Mouse (Mus musculus) G1E (cell line): ENCODE measurements around the gene 2310033P09Rik. TPM values are rescaled to one million over a fixed set of nuclear protein-coding genes. Genes with fewer than 3 reads are reported as not detected.

Experiments used
- ATAC-seq: 2 replicates; pipeline ENCODE4 v1.8.0; 2016; ENCODE audit warnings: mild to moderate bottlenecking; ENCODE audit not compliant: insufficient number of reproducible peaks, poor library complexity, low FRiP score, severe bottlenecking; ENCODE audit errors: extremely low read depth
- DNase-seq: peaks from one replicate; pipeline ENCODE4 v3.0.0; 2012; ENCODE audit warnings: low spot score
- H3K27me3 ChIP-seq: 2 replicates; pipeline ENCODE4 v1.6.1; 2012; ENCODE audit warnings: mild to moderate bottlenecking, low read length, inconsistent platforms; ENCODE audit not compliant: insufficient read depth
- H3K36me3 ChIP-seq: replicated peaks from 2 replicates; pipeline ENCODE3; 2012; ENCODE audit warnings: mild to moderate bottlenecking, inconsistent platforms
- H3K4me1 ChIP-seq: 2 replicates; pipeline ENCODE4 v1.6.1; 2012; ENCODE audit warnings: low read depth, low read length, inconsistent platforms, mixed read lengths; ENCODE audit not compliant: insufficient read depth
- H3K4me3 ChIP-seq: 2 replicates; pipeline ENCODE4 v1.5.1; 2012; ENCODE audit warnings: low read depth, mild to moderate bottlenecking, inconsistent platforms, low read length, moderate library complexity, mixed read lengths
- H3K9me3 ChIP-seq: replicated peaks from 2 replicates; pipeline ENCODE4 v1.6.1; 2012; ENCODE audit warnings: inconsistent platforms
- CTCF ChIP-seq: IDR thresholded peaks from 2 replicates; pipeline ENCODE4 v1.5.1; 2012; ENCODE audit warnings: low read depth, low read length, inconsistent platforms, mixed read lengths
- GATA1 ChIP-seq: IDR thresholded peaks from 2 replicates; pipeline ENCODE4 v1.6.1; 2012; ENCODE audit warnings: borderline replicate concordance, low read length, inconsistent platforms, mixed read lengths
- GATA2 ChIP-seq: IDR thresholded peaks from 2 replicates; pipeline ENCODE4 v1.6.1; 2012; ENCODE audit warnings: low read depth, low read length, inconsistent platforms, borderline replicate concordance
- POLR2AphosphoS5 ChIP-seq: IDR thresholded peaks from 2 replicates; pipeline ENCODE4 v1.6.1; 2012; ENCODE audit warnings: low read depth, low read length, inconsistent platforms; ENCODE audit not compliant: insufficient replicate concordance
- TAL1 ChIP-seq: conservative IDR thresholded peaks from 2 replicates; pipeline ENCODE4 v1.6.1; 2012; ENCODE audit warnings: low read depth, low read length, inconsistent platforms, mixed read lengths
- polyA plus RNA-seq: library from polyadenylated mRNA; stranded (reverse); fragments of >175 nt; gene quantifications from 2 replicates; pipeline ENCODE4 v1.2.3, GENCODE M21; 2012
- total RNA-seq, 2 experiments: library from RNA; stranded (forward) in 1 of 2; stranded (reverse) in 1 of 2; fragments of 200-1000 nt in 1 of 2; fragments of >200 nt in 1 of 2; fragmentation: Nextera tagmentation in 1 of 2; gene quantifications; 2 replicates each; pipeline ENCODE4 v1.2.3; 2014 to 2017

Gene 2310033P09Rik
- total and polyA plus RNA-seq, 3 experiments, result 9.0 to 37.3 (median 10.7) TPM

DNA sequence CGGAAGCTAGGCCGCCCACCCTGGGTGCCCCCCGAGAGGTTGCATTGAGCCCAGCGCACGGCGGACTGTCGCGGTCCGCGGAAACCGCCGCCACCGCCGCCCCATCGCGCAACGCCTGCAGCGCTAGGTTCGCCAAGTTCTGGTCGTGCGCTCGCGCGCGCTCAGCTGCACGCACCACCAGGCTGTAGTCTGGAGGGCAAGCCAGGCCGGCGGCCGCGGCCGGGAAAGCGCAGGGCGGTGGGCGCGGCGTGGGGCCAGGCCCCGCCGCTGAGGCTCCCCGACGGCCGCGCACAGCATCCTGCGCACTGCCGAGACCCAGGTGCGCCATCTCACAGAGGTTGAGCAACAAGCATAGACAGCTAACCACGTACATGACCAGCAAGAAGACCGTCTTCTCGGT, 31.6 kb upstream of the 2310033P09Rik start:
- Histone ChIP-seq H3K27me3 (peaks cover 20% of the 10 kb centered on the region), H3K9me3 (peaks cover 7% of the 10 kb centered on the region), H3K4me1 (peaks cover 15% of the 10 kb centered on the region), H3K4me3 (no peak overlapping the region), H3K36me3 (no peaks in the 10 kb centered on the region)
- TF ChIP-seq GATA1 (no peak), POLR2AphosphoS5 (no peak), CTCF (no peak), GATA2 (no peak), TAL1 (no peak)
- ATAC-seq (no peak), DNase-seq (no peak)

GRCm38 (mm10) chr11:59176921-59177320, 31.2 kb upstream of the 2310033P09Rik start:
- H3K36me3 ChIP-seq, result peaks cover 4% of the 10 kb centered on the region
- peaks cover 15% of the 10 kb centered on the region for H3K4me1 ChIP-seq
- DNase-seq (no peak), ATAC-seq (no peak)
- peaks cover 7% of the 10 kb centered on the region for H3K9me3 ChIP-seq
- no peak overlapping the region for H3K4me3 ChIP-seq
- TF ChIP-seq GATA1 (no peak), GATA2 (no peak)
- peaks cover 20% of the 10 kb centered on the region for H3K27me3 ChIP-seq

- ATAC-seq (no peak), DNase-seq (no peak)
- Histone ChIP-seq H3K4me1 (peaks cover 25% of the 10 kb centered on the region; the same call in 1 of the 2 replicates), H3K9me3 (no peaks in the 10 kb centered on the region), H3K27me3 (peaks cover 3% of the 10 kb centered on the region), H3K4me3 (no peak within 1 kb of the TSS), H3K36me3 (peaks cover 64% of the 10 kb centered on the region)
- no peak for TF ChIP-seq CTCF
- TF ChIP-seq GATA1, result no peak
- no peak for TF ChIP-seq TAL1
- TF ChIP-seq GATA2, result no peak
- no peak for TF ChIP-seq POLR2AphosphoS5
Observed at GRCm38 (mm10) chr11:59182864-59183331, 25.2 kb upstream of the 2310033P09Rik start, which contains the start of gene Gjc2. Gene Gjc2 (minus strand): TSS chr11:59183213.

DNA sequence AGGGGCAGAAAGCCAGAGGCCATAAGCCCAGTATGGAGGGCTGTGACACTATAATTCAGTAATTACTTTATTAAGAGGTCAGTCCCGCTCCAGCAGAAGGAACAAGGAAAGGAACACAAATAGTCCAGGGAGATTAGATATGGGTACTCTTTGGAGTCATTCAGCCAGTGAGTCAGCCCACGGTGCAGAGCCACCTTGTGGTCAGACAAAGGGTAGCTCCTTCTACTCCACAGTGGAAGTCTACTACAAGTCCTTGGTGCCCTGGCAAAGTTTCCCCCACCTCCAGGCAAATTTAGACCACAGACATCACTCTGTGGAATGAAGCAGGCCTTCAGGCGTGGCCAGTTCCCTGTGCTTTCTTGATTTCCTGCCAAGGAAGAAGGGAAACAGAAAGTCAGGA, 24.3 kb upstream of the 2310033P09Rik start:
- TF ChIP-seq GATA2 (no peak), POLR2AphosphoS5 (no peak), GATA1 (no peak), CTCF (peak; percentile 59), TAL1 (no peak)
- ATAC-seq (peak; percentile 40; the same call in 1 of the 2 replicates), DNase-seq (peak; percentile 51)
- Histone ChIP-seq H3K9me3 (no peaks in the 10 kb centered on the region), H3K36me3 (peaks cover 73% of the 10 kb centered on the region), H3K4me3 (no peak overlapping the region), H3K27me3 (peaks cover 2% of the 10 kb centered on the region; the same call in 1 of the 2 replicates), H3K4me1 (peaks cover 30% of the 10 kb centered on the region)

- ATAC-seq (no peak), DNase-seq (no peak)
- H3K4me1 ChIP-seq, result peaks cover 46% of the 10 kb centered on the region
- H3K9me3 ChIP-seq, result no peaks in the 10 kb centered on the region
- no peaks in the 10 kb centered on the region for H3K27me3 ChIP-seq
- peaks cover 88% of the 10 kb centered on the region for H3K36me3 ChIP-seq
- TF ChIP-seq POLR2AphosphoS5, result no peak
- TF ChIP-seq TAL1, result no peak
- TF ChIP-seq GATA2, result no peak
- no peak for TF ChIP-seq CTCF
- TF ChIP-seq GATA1, result no peak
- no peak overlapping the region for H3K4me3 ChIP-seq
Observed at GRCm38 (mm10) chr11:59185490-59185889, 22.6 kb upstream of the 2310033P09Rik start.

DNA sequence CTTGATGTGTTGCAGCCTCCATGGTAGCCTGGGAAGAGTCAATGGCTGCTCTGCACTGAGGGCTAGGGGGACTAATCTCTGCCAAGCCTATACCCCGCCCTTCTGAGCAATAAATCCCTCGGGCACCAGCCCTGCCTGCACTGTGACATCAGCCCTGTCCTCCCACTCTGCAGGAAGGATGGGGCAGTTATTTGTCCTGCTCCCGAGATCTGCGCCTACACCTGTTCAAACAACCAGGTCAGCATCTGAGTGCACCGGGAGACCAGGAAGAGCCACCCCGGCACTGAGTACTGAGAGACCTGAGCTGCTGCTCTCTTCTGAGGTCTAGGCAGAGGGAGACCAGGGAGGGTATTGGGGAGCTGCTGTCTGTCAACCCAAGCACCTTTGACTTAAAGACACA, 20.4 kb upstream of the 2310033P09Rik start:
- DNase-seq, result no peak
- peaks cover 50% of the 10 kb centered on the region for H3K4me1 ChIP-seq
- no peak for TF ChIP-seq GATA2
- TF ChIP-seq POLR2AphosphoS5, result no peak
- TF ChIP-seq TAL1, result no peak
- TF ChIP-seq GATA1, result no peak
- TF ChIP-seq CTCF, result no peak
- H3K9me3 ChIP-seq, result no peaks in the 10 kb centered on the region
- H3K36me3 ChIP-seq, result peaks cover 76% of the 10 kb centered on the region
- H3K4me3 ChIP-seq, result no peak overlapping the region
- no peaks in the 10 kb centered on the region for H3K27me3 ChIP-seq
- ATAC-seq, result no peak
